Mouse (Mus musculus) heart, embryonic 11.5 days (tissue): ENCODE results near the gene Rab26. TPM values are rescaled to one million over a fixed set of nuclear protein-coding genes. Genes with fewer than 3 reads are reported as not detected.

Experiments
- ATAC-seq: fragments of 200-750 bp; cut with Nextera tagmentation; replicated peaks from 2 replicates; pipeline ENCODE4 v1.8.0; 2017; ENCODE audit warnings: moderate library complexity; ENCODE audit not compliant: insufficient number of reproducible peaks, low FRiP score, low TSS enrichment
- H3K27ac ChIP-seq: fragments of 300-500 bp; sonication (generic); 2 replicates; pipeline ENCODE4 v1.5.1; 2014; ENCODE audit warnings: mild to moderate bottlenecking, low read depth, low read length
- H3K27me3 ChIP-seq: fragments of 300-500 bp; sonication (generic); 2 replicates; pipeline ENCODE4 v1.6.1; 2014; ENCODE audit warnings: mild to moderate bottlenecking, low read length, mixed read lengths; ENCODE audit not compliant: control insufficient read depth, insufficient read depth
- H3K36me3 ChIP-seq: fragments of 300-500 bp; sonication (generic); 2 replicates; pipeline ENCODE4 v1.6.1; 2014; ENCODE audit warnings: mild to moderate bottlenecking, low read length, moderate library complexity, mixed read lengths; ENCODE audit not compliant: control insufficient read depth, insufficient read depth
- H3K4me1 ChIP-seq: fragments of 300-500 bp; sonication (generic); 2 replicates; pipeline ENCODE4 v1.6.1; 2014; ENCODE audit warnings: low read length; ENCODE audit not compliant: control insufficient read depth, insufficient read depth
- H3K4me2 ChIP-seq: fragments of 300-500 bp; sonication (generic); 2 replicates; pipeline ENCODE4 v1.6.1; 2014; ENCODE audit warnings: mild to moderate bottlenecking, moderate library complexity
- H3K4me3 ChIP-seq: fragments of 300-500 bp; sonication (generic); 2 replicates; pipeline ENCODE4 v1.5.1; 2014; ENCODE audit warnings: low read depth, low read length
- H3K9ac ChIP-seq: fragments of 300-500 bp; sonication (generic); 2 replicates; pipeline ENCODE4 v1.6.1; 2014; ENCODE audit warnings: mild to moderate bottlenecking, low read depth, low read length, moderate library complexity
- H3K9me3 ChIP-seq: fragments of 300-500 bp; sonication (generic); replicated peaks from 2 replicates; pipeline ENCODE4 v1.6.1; 2016; ENCODE audit warnings: low read length; ENCODE audit not compliant: control insufficient read depth
- WGBS: fragments of 180-500 bp; shearing (Covaris S2); extraction: QIAGEN DNeasy Blood & Tissue Kit; methylation state at CpG from one replicate; pipeline ENCODE4 v1.1.7; 2014; ENCODE audit not compliant: insufficient replicate concordance; 5-methylcytosine and 5-hydroxymethylcytosine counted together
- polyA plus RNA-seq: library from polyadenylated mRNA; unstranded; fragments of >200 nt; fragmentation: Nextera tagmentation; extraction: Ambion mirVana; gene quantifications from 2 replicates; pipeline ENCODE4 v1.2.1, GENCODE M21; 2014

The Rab26 gene
- polyA plus RNA-seq, 1 experiment from 2014 or later = 1.9 TPM

- WGBS = 23% methylated on average over 5 of the region's 5 CpGs
- peak overlapping the region; percentile 54 for H3K27ac ChIP-seq
- peaks cover 5% of the 10 kb centered on the region for H3K36me3 ChIP-seq
- peak overlapping the region; percentile 85 for H3K4me2 ChIP-seq
- no peaks in the 10 kb centered on the region for H3K27me3 ChIP-seq
- peak overlapping the region; percentile 80 for H3K9ac ChIP-seq
- H3K9me3 ChIP-seq = no peaks in the 10 kb centered on the region
- H3K4me1 ChIP-seq = peaks cover 33% of the 10 kb centered on the region
- ATAC-seq = no peak
- H3K4me3 ChIP-seq = peak overlapping the region; percentile 95
These were observed 4.1 kb downstream of the Rab26 start for GRCm38 (mm10) chr17:24529883-24530282.

- H3K36me3 ChIP-seq = peaks cover 5% of the 10 kb centered on the region
- no peaks in the 10 kb centered on the region for H3K9me3 ChIP-seq
- peak overlapping the region; percentile 54 for H3K27ac ChIP-seq
- H3K4me3 ChIP-seq = peak overlapping the region; percentile 95
- peak overlapping the region; percentile 85 for H3K4me2 ChIP-seq
- no peaks in the 10 kb centered on the region for H3K27me3 ChIP-seq
- ATAC-seq = no peak
- H3K4me1 ChIP-seq = peaks cover 33% of the 10 kb centered on the region
- under 1% methylated on average over 4 of the region's 4 CpGs for WGBS
- peak overlapping the region; percentile 80 for H3K9ac ChIP-seq
These were observed 5.0 kb downstream of the Rab26 start for GRCm38 (mm10) chr17:24529007-24529451.

- Histone ChIP-seq H3K9ac (peak overlapping the region; percentile 80), H3K9me3 (no peaks in the 10 kb centered on the region), H3K27ac (peak overlapping the region; percentile 54), H3K4me1 (peaks cover 33% of the 10 kb centered on the region), H3K4me2 (peak overlapping the region; percentile 85), H3K27me3 (no peaks in the 10 kb centered on the region), H3K36me3 (peaks cover 5% of the 10 kb centered on the region), H3K4me3 (peak overlapping the region; percentile 95)
- WGBS = 0% methylated on average over 8 of the region's 8 CpGs
- ATAC-seq = no peak
These were observed 5.5 kb downstream of the Rab26 start for GRCm38 (mm10) chr17:24528560-24528918.

GRCm38 (mm10) chr17:24527723-24528559 is 6.1 kb downstream of the Rab26 start, which contains the start of gene Traf7:
Gene Traf7 (minus strand): TSS chr17:24527938.
- H3K4me1 ChIP-seq = peaks cover 27% of the 10 kb centered on the region
- peak; percentile 94 for ATAC-seq
- H3K9ac ChIP-seq = peak within 1 kb of the TSS; percentile 92
- peak within 1 kb of the TSS; percentile 95 for H3K4me3 ChIP-seq
- WGBS = under 1% methylated on average over 40 of the region's 40 CpGs
- H3K9me3 ChIP-seq = no peaks in the 10 kb centered on the region
- no peaks in the 10 kb centered on the region for H3K27me3 ChIP-seq
- peak within 1 kb of the TSS; percentile 54 for H3K27ac ChIP-seq
- peaks cover 5% of the 10 kb centered on the region for H3K36me3 ChIP-seq
- H3K4me2 ChIP-seq = peak within 1 kb of the TSS; percentile 85

GRCm38 (mm10) chr17:24527315-24527714 is 6.7 kb downstream of the Rab26 start:
- H3K4me2 ChIP-seq = peak overlapping the region; percentile 85
- peaks cover 25% of the 10 kb centered on the region for H3K4me1 ChIP-seq
- WGBS = under 1% methylated on average over 19 of the region's 19 CpGs

GRCm38 (mm10) chr17:24524734-24525133 is 9.3 kb downstream of the Rab26 start:
- no peaks in the 10 kb centered on the region for H3K9me3 ChIP-seq
- no peak overlapping the region for H3K4me2 ChIP-seq
- no peak overlapping the region for H3K27ac ChIP-seq
- no peaks in the 10 kb centered on the region for H3K27me3 ChIP-seq
- ATAC-seq = no peak
- H3K9ac ChIP-seq = no peak overlapping the region; the same call in 1 of the 2 replicates
- no peak overlapping the region for H3K4me3 ChIP-seq
- peaks cover 7% of the 10 kb centered on the region for H3K36me3 ChIP-seq
- 75% methylated on average over 2 of the region's 2 CpGs for whole genome bisulfite sequencing
- H3K4me1 ChIP-seq = peaks cover 16% of the 10 kb centered on the region

More at GRCm38 (mm10) chr17:24527315-24527714, 6.7 kb downstream of the Rab26 start:
- Histone ChIP-seq H3K9ac (peak overlapping the region; percentile 92), H3K9me3 (no peaks in the 10 kb centered on the region), H3K27me3 (no peaks in the 10 kb centered on the region), H3K36me3 (peaks cover 5% of the 10 kb centered on the region), H3K27ac (peak overlapping the region; percentile 51), H3K4me3 (peak overlapping the region; percentile 95)
- no peak for ATAC-seq

GRCm38 (mm10) chr17:24520450-24520849 is 13.6 kb downstream of the Rab26 start:
- Histone ChIP-seq H3K27me3 (no peaks in the 10 kb centered on the region), H3K36me3 (peaks cover 28% of the 10 kb centered on the region), H3K27ac (no peak overlapping the region), H3K9me3 (no peaks in the 10 kb centered on the region), H3K4me1 (no peaks in the 10 kb centered on the region; the same call in 1 of the 2 replicates), H3K9ac (0 out of 2 replicates have a peak overlapping the region, but pooled peaks have one; percentile 22), H3K4me3 (no peak overlapping the region), H3K4me2 (no peak overlapping the region)
- WGBS = 83% methylated on average over 4 of the region's 4 CpGs
- no peak for ATAC-seq

GRCm38 (mm10) chr17:24514270-24515257 is 19.4 kb downstream of the Rab26 start:
- Histone ChIP-seq H3K36me3 (peaks cover 46% of the 10 kb centered on the region), H3K4me1 (no peaks in the 10 kb centered on the region), H3K4me3 (no peak overlapping the region), H3K9ac (peak overlapping the region; percentile 16; the same call in 1 of the 2 replicates), H3K27ac (peak overlapping the region; percentile 4; the same call in 1 of the 2 replicates), H3K9me3 (no peaks in the 10 kb centered on the region), H3K27me3 (no peaks in the 10 kb centered on the region), H3K4me2 (no peak overlapping the region)
- WGBS = 84% methylated on average over 24 of the region's 24 CpGs
- no peak for ATAC-seq
